Mouse (Mus musculus) heart, adult 2 months (tissue): ENCODE measurements at regions not wholly inside any gene's neighbourhood (a gene's known extent, or its start where the extent isn't known, plus 50 kb on each side); places are given as distances from the start of the nearest gene placed in this dataset.
"Not testable (repeated sequence)": the region's sequence is repeated elsewhere in the genome, so short reads cannot be mapped to it uniquely, and the experiment has no call there.

Source experiments
- DNase-seq, 2 experiments: peaks; one replicate each; pipeline ENCODE4 v3.0.0; 2021
- H3K27ac ChIP-seq: fragments of 200-600 bp; 2 replicates; pipeline ENCODE4 v1.8.1; 2022
- H3K27me3 ChIP-seq: fragments of 200-500 bp; 2 replicates; pipeline ENCODE4 v1.6.1; 2012; ENCODE audit warnings: mild to moderate bottlenecking, low read length, inconsistent platforms, mixed read lengths; ENCODE audit not compliant: control insufficient read depth, insufficient read depth
- H3K36me3 ChIP-seq: fragments of 200-500 bp; 2 replicates; pipeline ENCODE4 v1.6.1; 2012; ENCODE audit warnings: low read length, inconsistent platforms; ENCODE audit not compliant: control insufficient read depth, insufficient read depth
- H3K4me1 ChIP-seq: fragments of 200-500 bp; 2 replicates; pipeline ENCODE4 v1.6.1; 2011; ENCODE audit warnings: low read length; ENCODE audit not compliant: control insufficient read depth, insufficient read depth
- H3K4me3 ChIP-seq: fragments of 200-600 bp; 2 replicates; pipeline ENCODE4 v1.8.1; 2022
- H3K79me2 ChIP-seq: fragments of 200-500 bp; replicated peaks from 2 replicates; pipeline ENCODE4 v1.6.1; 2012; ENCODE audit warnings: mild to moderate bottlenecking, inconsistent platforms, low read length, moderate library complexity, mixed read lengths; ENCODE audit not compliant: control insufficient read depth, insufficient read depth
- H3K9ac ChIP-seq: fragments of 200-500 bp; 2 replicates; pipeline ENCODE4 v1.6.1; 2012; ENCODE audit warnings: low read depth, mild to moderate bottlenecking, control low read depth, inconsistent platforms, low read length, mixed read lengths
- CTCF ChIP-seq: fragments of 200-600 bp; IDR thresholded peaks from 2 replicates; pipeline ENCODE4 v1.8.1; 2022; ENCODE audit warnings: antibody characterized with exemption, mild to moderate bottlenecking, moderate library complexity
- EP300 ChIP-seq: fragments of 200-500 bp; IDR thresholded peaks from 2 replicates; pipeline ENCODE4 v1.6.1; 2011; ENCODE audit warnings: low read depth, low read length, control low read depth; ENCODE audit not compliant: insufficient read depth
- POLR2A ChIP-seq: fragments of 200-500 bp; IDR thresholded peaks from 2 replicates; pipeline ENCODE4 v1.6.1; 2011; ENCODE audit warnings: mild to moderate bottlenecking, low read depth, low read length, control low read depth; ENCODE audit not compliant: insufficient read depth
- WGBS: fragments of 180-500 bp; shearing (Covaris S2); methylation state at CpG from one replicate; pipeline ENCODE4 v1.1.7; 2018; 5-methylcytosine and 5-hydroxymethylcytosine counted together
- intact Hi-C: fragments of 180-260 bp; cut with DNase I; formaldehyde crosslinking; loops from one replicate; pipeline ENCODE4 v1.15.1; 2025

DNA sequence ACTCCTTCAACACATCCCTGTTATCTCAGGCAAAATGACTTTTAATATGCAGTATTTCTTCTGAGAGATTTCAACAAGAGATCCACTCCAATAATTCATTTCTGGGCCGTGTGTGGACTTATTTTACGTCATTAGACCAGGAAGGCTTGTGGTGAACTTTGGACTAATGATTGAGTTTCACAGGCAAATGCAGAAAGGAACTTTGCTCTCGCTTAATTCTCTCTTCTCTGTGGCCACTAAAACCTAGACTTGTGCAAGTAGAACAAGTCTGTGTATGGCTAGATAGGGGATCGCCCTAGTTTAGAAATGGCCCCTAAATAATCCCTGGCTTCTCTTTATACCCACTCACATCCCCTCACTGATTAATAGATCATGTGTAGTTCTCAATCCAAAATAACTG is 50.6 kb upstream of the Ppp1r12a start:
- no peaks in the 10 kb centered on the region for H3K4me1 ChIP-seq
- intact Hi-C loops: no loop called here
- H3K79me2 ChIP-seq: no peaks in the 10 kb centered on the region
- no peak overlapping the region for H3K27ac ChIP-seq
- H3K9ac ChIP-seq: no peak overlapping the region
- 83% methylated on average over 4 of the region's 4 CpGs for WGBS
- no peak overlapping the region for H3K4me3 ChIP-seq
- no peaks in the 10 kb centered on the region for H3K27me3 ChIP-seq
- H3K36me3 ChIP-seq: no peaks in the 10 kb centered on the region
- TF ChIP-seq POLR2A: no peak
- TF ChIP-seq CTCF: no peak
- TF ChIP-seq EP300: no peak
- DNase-seq: no peak

DNA sequence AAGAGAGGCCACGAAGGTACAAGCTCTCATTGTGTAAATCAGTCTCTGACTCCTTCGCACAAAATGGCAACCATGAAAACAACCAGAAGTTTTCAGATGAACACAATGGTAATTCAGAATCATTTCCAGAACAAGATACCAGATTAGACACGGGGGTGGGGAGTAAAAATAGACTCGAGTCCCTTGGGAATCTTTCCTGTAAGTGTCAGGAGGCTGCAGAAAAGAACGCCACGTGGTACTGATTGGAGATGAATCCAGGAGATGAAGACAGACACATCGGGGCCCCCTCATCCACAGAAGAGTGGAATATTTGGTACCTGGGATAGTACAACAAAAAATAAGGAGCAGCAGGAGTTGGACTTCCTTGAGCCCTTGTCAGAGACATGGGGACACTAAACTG is 51.1 kb upstream of the Ppp1r12a start:
- intact Hi-C loops: no loop called here
- Histone ChIP-seq H3K4me3 (no peak overlapping the region), H3K4me1 (no peaks in the 10 kb centered on the region), H3K36me3 (no peaks in the 10 kb centered on the region), H3K79me2 (no peaks in the 10 kb centered on the region), H3K27ac (no peak overlapping the region), H3K27me3 (no peaks in the 10 kb centered on the region), H3K9ac (no peak overlapping the region)
- no peak for DNase-seq
- WGBS: 38% methylated on average over 7 of the region's 7 CpGs
- TF ChIP-seq EP300 (no peak), CTCF (no peak), POLR2A (no peak)

DNA sequence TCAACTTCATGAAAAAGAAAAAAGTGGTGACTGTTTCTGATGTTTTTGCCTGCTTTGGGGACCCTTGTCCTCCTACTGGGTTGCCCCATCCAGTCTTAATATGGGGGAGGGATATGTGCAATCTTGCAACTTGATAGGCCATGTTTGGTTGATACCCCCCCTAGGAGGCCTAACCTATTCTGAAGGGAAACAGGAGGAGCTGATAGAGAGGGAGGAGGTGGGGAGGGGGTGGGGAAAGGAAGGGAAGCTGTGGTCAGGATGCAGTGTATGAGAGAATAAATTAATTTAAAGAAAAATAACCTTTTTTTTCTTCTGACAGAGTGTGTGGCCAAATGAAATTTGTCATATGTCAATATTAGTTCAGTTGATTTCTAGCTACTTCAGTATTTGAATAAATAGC is 51.8 kb upstream of the Ppp1r12a start:
- Histone ChIP-seq H3K4me3 (no peak overlapping the region), H3K9ac (no peak overlapping the region), H3K36me3 (no peaks in the 10 kb centered on the region), H3K27me3 (no peaks in the 10 kb centered on the region), H3K27ac (no peak overlapping the region), H3K79me2 (no peaks in the 10 kb centered on the region), H3K4me1 (no peaks in the 10 kb centered on the region)
- DNase-seq: no peak
- intact Hi-C loops: no loop called here
- TF ChIP-seq POLR2A (no peak), CTCF (no peak), EP300 (no peak)

DNA sequence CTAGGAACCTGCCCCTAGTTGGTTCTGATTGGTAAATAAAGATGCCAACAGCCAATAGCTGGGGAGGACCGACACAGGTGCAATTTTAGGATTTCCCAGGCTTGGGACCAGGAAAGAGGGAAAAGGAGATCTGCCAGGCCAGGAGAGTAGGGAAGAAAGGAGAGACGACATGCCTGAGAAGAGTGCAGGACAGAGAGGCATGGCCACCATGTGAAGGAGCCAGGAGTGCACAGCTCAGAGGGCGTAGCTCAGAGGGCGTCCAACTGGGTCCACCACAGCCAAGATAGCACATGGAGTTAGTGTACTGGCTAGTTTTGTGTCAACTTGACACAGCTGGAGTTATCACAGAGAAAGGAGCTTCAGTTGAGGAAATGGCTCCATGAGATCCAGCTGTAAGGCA is 53.5 kb upstream of the Ppp1r12a start:
- intact Hi-C loops, DNase-seq, H3K36me3 ChIP-seq, H3K4me1 ChIP-seq, H3K27me3 ChIP-seq, H3K9ac ChIP-seq, H3K79me2 ChIP-seq, H3K27ac ChIP-seq, H3K4me3 ChIP-seq: not testable (repeated sequence)
- WGBS: 87% methylated on average over 4 of the region's 4 CpGs

DNA sequence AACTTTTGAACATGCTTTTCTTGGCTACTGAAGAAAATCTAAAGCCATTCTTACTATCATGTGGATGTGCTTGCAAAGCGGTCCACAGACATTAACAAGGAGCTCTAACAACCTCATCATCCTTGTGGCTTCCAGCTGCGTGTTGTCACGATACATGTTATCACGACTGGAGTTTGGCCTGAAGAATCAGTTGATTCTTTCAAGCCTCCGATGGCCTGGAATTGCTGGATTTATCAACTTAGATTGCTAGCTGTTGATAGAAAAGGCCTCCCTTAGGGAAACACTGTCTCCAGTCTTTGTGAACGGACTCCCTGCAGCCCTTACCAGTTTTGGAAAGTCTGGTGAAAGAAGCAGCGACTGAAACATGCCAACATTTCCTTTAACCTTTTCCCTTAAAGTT is 60.5 kb upstream of the Ppp1r12a start:
- WGBS: 44% methylated on average over 7 of the region's 7 CpGs
- no peaks in the 10 kb centered on the region for H3K36me3 ChIP-seq
- no peak for DNase-seq
- no peaks in the 10 kb centered on the region for H3K27me3 ChIP-seq
- no peak overlapping the region for H3K27ac ChIP-seq
- H3K4me3 ChIP-seq: no peak overlapping the region
- TF ChIP-seq POLR2A (no peak), EP300 (no peak)
- H3K9ac ChIP-seq: no peak overlapping the region
- H3K4me1 ChIP-seq: no peaks in the 10 kb centered on the region
- H3K79me2 ChIP-seq: no peaks in the 10 kb centered on the region
- intact Hi-C loops: no loop called here

DNA sequence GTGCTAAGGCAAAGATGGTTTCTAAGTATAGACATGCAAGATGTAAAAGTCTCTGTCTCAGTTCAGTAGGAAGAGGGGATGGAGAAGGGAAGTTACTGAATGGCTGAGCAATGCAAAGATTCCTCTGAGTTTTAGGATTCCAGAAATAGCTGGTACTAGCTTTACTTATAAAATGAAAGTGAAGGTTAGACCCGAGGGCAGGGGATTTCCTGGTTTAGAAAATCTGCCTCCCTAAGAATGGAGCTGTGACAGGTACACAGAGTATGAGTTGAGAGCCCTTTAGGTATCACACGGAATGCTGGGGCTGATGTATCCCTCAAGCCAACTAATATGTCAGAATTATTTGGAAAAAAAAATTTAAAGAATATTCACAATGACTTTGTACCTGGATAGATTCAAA is 69.0 kb upstream of the Ppp1r12a start:
- no peaks in the 10 kb centered on the region for H3K79me2 ChIP-seq
- H3K27me3 ChIP-seq: no peaks in the 10 kb centered on the region
- H3K4me1 ChIP-seq: peaks cover 6% of the 10 kb centered on the region
- H3K27ac ChIP-seq: no peak overlapping the region
- no peak for DNase-seq
- TF ChIP-seq EP300 (no peak), POLR2A (no peak), CTCF (no peak)
- 44% methylated on average over 2 of the region's 2 CpGs for WGBS
- H3K9ac ChIP-seq: no peak overlapping the region
- peaks cover 5% of the 10 kb centered on the region for H3K36me3 ChIP-seq
- intact Hi-C loops: loop anchor here (5.0 kb wide), 1 partner anchor 161 kb away; no protein-coding TSS in a partner anchor
- no peak overlapping the region for H3K4me3 ChIP-seq
